Mouse (Mus musculus) liver, embryonic 14.5 days (tissue): ENCODE results near the gene Mrps16. TPM values are rescaled to one million over a fixed set of nuclear protein-coding genes. Genes with fewer than 3 reads are reported as not detected.
A peak's percentile ranks its signal among the peaks of the same experiment; 100 is the strongest.

ENCODE experiments used
- ATAC-seq: fragments of 200-750 bp; cut with Nextera tagmentation; 2 replicates; pipeline ENCODE4 v1.8.0; 2017; ENCODE audit warnings: moderate number of reproducible peaks, mild to moderate bottlenecking, moderate library complexity; ENCODE audit not compliant: insufficient read depth
- DNase-seq, 3 experiments: peaks; one replicate each; pipeline ENCODE4 v3.0.0-alpha.2; 2012 to 2013; ENCODE audit warnings: low read depth in 3 of 3, low spot score in 3 of 3
- H3K27ac ChIP-seq: fragments of 300-500 bp; sonication (generic); 2 replicates; pipeline ENCODE4 v1.5.1; 2014; ENCODE audit warnings: moderate library complexity, mild to moderate bottlenecking, control low read depth, inconsistent platforms
- H3K27me3 ChIP-seq: fragments of 300-500 bp; sonication (generic); 2 replicates; pipeline ENCODE4 v1.6.1; 2014; ENCODE audit warnings: mild to moderate bottlenecking, low read length, moderate library complexity; ENCODE audit not compliant: control insufficient read depth, insufficient read depth
- H3K36me3 ChIP-seq: fragments of 300-500 bp; sonication (generic); replicated peaks from 2 replicates; pipeline ENCODE4 v1.6.1; 2014; ENCODE audit warnings: low read depth; ENCODE audit not compliant: control insufficient read depth, insufficient read depth
- H3K4me1 ChIP-seq, 2 experiments: fragments of 200-500 bp in 1 of 2; fragments of 300-500 bp in 1 of 2; sonication (generic) in 1 of 2; replicated peaks; 2 replicates each; pipeline ENCODE4 v1.6.1; 2012 to 2014; ENCODE audit warnings: antibody characterized with exemption in 1 of 2, inconsistent platforms in 1 of 2, low read length in 1 of 2; ENCODE audit not compliant: control insufficient read depth in 2 of 2, insufficient read depth in 2 of 2
- H3K4me2 ChIP-seq: fragments of 300-500 bp; sonication (generic); 2 replicates; pipeline ENCODE4 v1.6.1; 2014; ENCODE audit warnings: low read depth, mild to moderate bottlenecking, control low read depth, moderate library complexity
- H3K4me3 ChIP-seq, 2 experiments: fragments of 200-500 bp in 1 of 2; fragments of 300-500 bp in 1 of 2; sonication (generic) in 1 of 2; 2 replicates each; pipeline ENCODE4 v1.5.1; 2012 to 2014; ENCODE audit warnings: low read depth in 2 of 2, low read length in 2 of 2, mild to moderate bottlenecking in 2 of 2, control low read depth in 1 of 2, inconsistent platforms in 1 of 2, moderate library complexity in 1 of 2; ENCODE audit not compliant: insufficient read depth in 1 of 2
- H3K9ac ChIP-seq: fragments of 300-500 bp; sonication (generic); replicated peaks from 2 replicates; pipeline ENCODE4 v1.6.1; 2014; ENCODE audit warnings: mild to moderate bottlenecking, control low read depth, moderate library complexity
- H3K9me3 ChIP-seq: fragments of 300-500 bp; sonication (generic); 2 replicates; pipeline ENCODE4 v1.6.1; 2016; ENCODE audit warnings: low read length, mixed read lengths; ENCODE audit not compliant: control insufficient read depth
- CTCF ChIP-seq: IDR thresholded peaks from 2 replicates; pipeline ENCODE4 v1.5.1; 2016; ENCODE audit warnings: antibody characterized with exemption, low read depth, control low read depth
- EP300 ChIP-seq: IDR thresholded peaks from 2 replicates; pipeline ENCODE4 v1.6.1; 2016; ENCODE audit warnings: antibody characterized with exemption, low read depth
- WGBS: fragments of 180-500 bp; shearing (Covaris S2); extraction: QIAGEN DNeasy Blood & Tissue Kit; methylation state at CpG from one replicate; pipeline ENCODE4 v1.1.7; 2014; ENCODE audit not compliant: insufficient replicate concordance; 5-methylcytosine and 5-hydroxymethylcytosine counted together
- polyA plus RNA-seq, 2 experiments: library from polyadenylated mRNA; depleted of rRNA in 1 of 2; stranded (reverse) in 1 of 2; unstranded in 1 of 2; fragments of >200 nt; fragmentation: Nextera tagmentation in 1 of 2; extraction: Ambion mirVana in 1 of 2; gene quantifications; 2 replicates each; pipeline versions ENCODE4 v1.2.1 to v1.2.3; 2012 to 2014

The Mrps16 gene
- polyA plus RNA-seq, 2 experiments = 22.9 to 58.1 TPM

DNA sequence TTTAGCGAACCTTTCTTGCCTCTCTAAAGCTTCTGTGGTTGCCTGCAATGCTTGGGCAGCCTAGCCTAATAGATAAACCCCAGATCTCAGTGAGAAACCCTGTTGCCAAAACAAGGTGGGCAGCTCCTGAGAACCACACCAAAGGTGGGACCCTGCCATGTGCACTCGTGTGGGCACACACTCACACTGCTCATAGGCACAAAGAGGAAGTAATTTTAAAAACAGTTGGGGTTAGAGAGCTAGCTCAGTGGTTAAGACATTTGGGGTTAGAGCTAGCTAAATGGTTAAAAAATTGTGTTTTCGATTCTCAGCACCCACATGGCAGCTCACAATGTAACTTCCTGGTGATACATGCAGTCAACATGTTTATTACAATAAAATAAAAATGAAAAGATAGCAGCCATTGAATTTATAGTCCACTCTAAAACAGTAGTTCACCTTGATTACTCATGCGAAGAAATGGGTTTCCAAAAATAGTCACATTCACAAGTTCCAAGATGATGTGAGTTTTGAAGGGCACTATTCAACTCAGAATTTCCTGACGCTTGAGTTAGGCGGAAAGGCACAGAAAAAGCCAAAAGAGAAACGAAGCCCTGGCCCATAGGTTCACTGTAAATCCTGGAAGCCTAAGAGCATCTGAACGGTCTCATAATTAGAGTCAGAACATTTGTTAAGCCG, 13.5 kb downstream of the Mrps16 start:
- Histone ChIP-seq H3K36me3 (peaks cover 19% of the 10 kb centered on the region), H3K4me3 (no peak overlapping the region), H3K9ac (no peak overlapping the region), H3K27me3 (no peaks in the 10 kb centered on the region), H3K9me3 (no peaks in the 10 kb centered on the region), H3K4me1 (peaks cover 0 to 7% of the 10 kb centered on the region in 2 experiments; a peak in 2 of 4 replicates), H3K4me2 (no peak overlapping the region), H3K27ac (no peak overlapping the region)
- no peak for TF ChIP-seq EP300
- ATAC-seq = no peak
- DNase-seq = no peak
- WGBS = 63% methylated on average over 9 of the region's 9 CpGs

DNA sequence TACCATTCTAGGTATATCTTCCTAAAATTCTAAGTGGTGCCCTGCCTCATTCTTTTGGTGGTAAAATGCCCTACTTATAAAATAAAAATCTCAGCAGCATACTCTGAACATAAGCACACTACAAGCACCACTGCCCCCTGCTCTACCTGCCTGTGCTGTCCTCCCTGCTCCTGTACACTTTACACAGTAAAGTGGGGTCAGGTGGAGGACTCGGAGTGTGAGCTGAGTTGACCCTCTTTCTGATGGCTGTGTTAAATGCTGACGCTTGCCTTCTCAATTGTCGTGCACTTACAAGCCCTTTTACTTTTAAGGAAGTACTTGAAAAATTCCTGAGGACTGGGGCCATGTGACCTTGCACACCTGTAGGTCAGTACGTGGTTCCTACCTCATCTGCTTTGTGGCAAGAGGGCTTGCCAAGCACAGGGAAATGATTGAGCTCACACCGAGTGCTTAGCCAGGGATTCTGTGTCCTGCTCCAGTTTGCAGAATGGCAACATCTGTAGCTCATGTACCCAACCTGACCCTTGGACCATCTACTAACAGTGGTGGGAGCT, 14.3 kb downstream of the Mrps16 start:
- Histone ChIP-seq H3K4me2 (no peak overlapping the region), H3K4me1 (peaks cover 0 to 7% of the 10 kb centered on the region in 2 experiments; a peak in 2 of 4 replicates), H3K9ac (no peak overlapping the region), H3K36me3 (peaks cover 14% of the 10 kb centered on the region), H3K27ac (no peak overlapping the region), H3K9me3 (no peaks in the 10 kb centered on the region), H3K27me3 (no peaks in the 10 kb centered on the region), H3K4me3 (no peak overlapping the region)
- no peak for ATAC-seq
- TF ChIP-seq CTCF = no peak
- no peak for TF ChIP-seq EP300
- WGBS = 70% methylated on average over 5 of the region's 5 CpGs
- DNase-seq = no peak

DNA sequence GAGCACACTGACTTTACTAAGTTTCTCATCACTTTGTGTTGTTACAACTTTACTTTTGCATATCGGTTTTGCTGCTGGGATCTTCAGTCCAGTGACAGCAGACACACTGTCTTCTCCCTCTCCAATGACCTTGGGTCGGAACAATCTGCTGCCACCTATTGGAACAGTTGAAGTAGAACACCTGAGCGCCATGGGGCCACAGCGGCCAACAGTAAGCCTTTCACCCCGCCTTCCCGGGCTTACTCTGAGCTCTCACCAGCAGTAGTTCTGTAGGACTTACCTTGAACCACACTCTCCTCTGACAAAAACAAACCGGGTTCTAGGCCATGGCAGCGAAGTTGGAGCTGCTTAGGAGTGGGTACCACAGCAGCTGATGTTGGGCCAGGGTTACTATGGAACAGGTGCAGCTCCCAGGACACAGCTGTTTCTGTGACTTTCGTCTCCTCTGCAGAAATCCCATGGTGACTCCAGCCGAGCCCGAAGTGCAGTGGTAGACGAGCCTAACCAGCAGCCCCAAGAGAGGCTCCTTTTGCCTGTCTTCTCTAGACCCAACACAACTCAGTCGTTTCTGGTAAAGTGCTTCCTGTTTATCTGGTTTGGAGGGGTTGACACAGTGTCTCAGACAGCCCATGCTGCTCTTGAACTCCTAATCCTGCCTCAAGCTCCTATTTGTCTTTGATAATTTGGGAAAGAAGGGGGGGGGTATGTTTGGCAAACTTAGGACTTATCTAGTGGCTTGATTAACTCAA, 14.9 kb downstream of the Mrps16 start:
- 31% methylated on average over 13 of the region's 13 CpGs for WGBS
- Histone ChIP-seq H3K27ac (no peak overlapping the region), H3K36me3 (peaks cover 8% of the 10 kb centered on the region), H3K27me3 (no peaks in the 10 kb centered on the region), H3K4me1 (peaks cover 0 to 7% of the 10 kb centered on the region in 2 experiments; a peak in 2 of 4 replicates), H3K9ac (no peak overlapping the region; the same call in 1 of the 2 replicates), H3K4me2 (no peak overlapping the region), H3K4me3 (no peak overlapping the region), H3K9me3 (no peaks in the 10 kb centered on the region)
- TF ChIP-seq CTCF (peak; percentile 78), EP300 (no peak)
- DNase-seq (peak in 1 of 3 experiments; percentile 48), ATAC-seq (peak; percentile 69)

DNA sequence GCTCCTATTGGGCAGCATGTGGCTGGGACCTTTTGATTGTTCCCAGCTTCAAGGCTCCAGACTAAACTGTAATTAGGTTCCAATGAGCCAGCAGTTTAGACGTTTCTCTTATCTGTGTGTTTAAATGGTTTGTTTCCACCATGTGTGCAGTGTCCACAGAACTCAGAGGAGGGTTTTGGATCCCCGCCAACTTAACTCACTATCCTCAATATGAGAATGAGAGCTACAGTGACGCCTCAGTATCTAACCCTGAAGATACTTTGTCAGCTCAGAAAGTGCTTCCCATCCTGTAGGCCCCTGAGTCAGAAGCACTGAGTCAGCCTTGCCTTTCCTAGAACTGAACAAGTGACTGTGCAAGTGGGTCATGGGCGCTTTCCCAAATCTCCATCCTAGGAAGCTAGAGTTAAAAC, 16.3 kb downstream of the Mrps16 start:
- peak; percentile 47; the same call in 1 of the 2 replicates for ATAC-seq
- Histone ChIP-seq H3K27ac (no peak overlapping the region), H3K4me1 (peaks cover 0 to 7% of the 10 kb centered on the region in 2 experiments; a peak in 2 of 4 replicates), H3K36me3 (peaks cover 3% of the 10 kb centered on the region), H3K9me3 (no peaks in the 10 kb centered on the region), H3K4me2 (no peak overlapping the region), H3K4me3 (no peak overlapping the region), H3K9ac (no peak overlapping the region), H3K27me3 (no peaks in the 10 kb centered on the region)
- TF ChIP-seq EP300 = no peak
- no peak for TF ChIP-seq CTCF
- WGBS = 51% methylated on average over 4 of the region's 4 CpGs
- DNase-seq = no peak

DNA sequence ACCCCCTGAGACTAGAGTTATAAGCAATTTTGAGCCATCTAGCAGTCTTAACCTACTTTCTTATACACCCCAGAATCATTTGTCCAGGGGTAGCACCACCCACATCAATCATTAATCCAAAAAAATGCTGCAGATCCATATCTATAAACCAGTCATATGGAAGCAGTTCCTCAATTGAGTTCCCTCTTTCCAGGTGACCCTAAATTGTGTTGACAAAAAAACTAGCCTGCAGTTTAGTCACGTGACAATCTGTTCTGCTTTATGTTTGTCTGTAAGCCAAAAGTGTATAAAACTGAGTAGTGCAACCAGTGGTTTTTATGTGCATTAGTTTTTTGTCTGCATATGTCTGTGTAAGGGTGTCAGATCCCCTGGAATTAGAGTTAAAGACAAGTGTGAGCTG, 21.6 kb downstream of the Mrps16 start:
- H3K36me3 ChIP-seq = no peaks in the 10 kb centered on the region; the same call in none of the 2 replicates
- no peak overlapping the region for H3K9ac ChIP-seq
- H3K4me3 ChIP-seq = no peak overlapping the region
- TF ChIP-seq CTCF (no peak), EP300 (no peak)
- no peak for ATAC-seq
- no peak overlapping the region for H3K4me2 ChIP-seq
- no peak overlapping the region for H3K27ac ChIP-seq
- DNase-seq = no peak
- H3K9me3 ChIP-seq = no peaks in the 10 kb centered on the region
- H3K4me1 ChIP-seq = no peaks in the 10 kb centered on the region; a peak in 1 of 4 replicates
- 68% methylated on average over 1 of the region's 1 CpGs for WGBS
- no peaks in the 10 kb centered on the region for H3K27me3 ChIP-seq
